Mouse (Mus musculus) cerebellum, postnatal 25 days (tissue): Measurements from ENCODE around the gene Cep126.

Experiments used
- DNase-seq, 2 experiments: peaks; one replicate each; pipeline ENCODE4 v3.0.0; 2021; ENCODE audit warnings: mixed read lengths in 2 of 2

Cep126 gene

DNA sequence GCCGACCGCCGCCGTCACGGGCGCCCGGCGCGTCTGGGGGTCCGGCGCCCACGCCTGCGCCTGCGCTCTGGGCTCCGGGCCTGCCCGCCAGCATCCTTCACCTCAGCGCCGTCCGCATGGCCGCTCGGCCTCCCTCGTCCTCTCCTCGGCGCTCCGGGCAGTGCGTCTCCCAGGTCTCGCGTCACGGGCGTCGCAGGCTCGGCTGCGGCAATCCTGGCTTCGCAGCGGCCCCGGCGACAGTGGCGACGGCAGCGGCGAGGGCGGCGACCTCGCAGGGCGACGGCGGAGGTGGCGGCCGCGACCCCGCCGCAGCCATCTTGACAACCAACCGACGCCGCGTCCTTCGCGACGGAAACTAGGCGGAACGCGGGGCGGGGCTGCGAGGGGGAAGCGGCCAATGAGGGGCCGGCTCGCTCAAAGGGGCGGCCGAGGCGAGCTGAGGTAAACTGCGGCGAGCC, at the start of gene Cep126:
Cep126 (minus strand) TSS at position 178 of the 458 bp plus-strand sequence.
- DNase-seq, result peak; percentile 82 to 89

DNA sequence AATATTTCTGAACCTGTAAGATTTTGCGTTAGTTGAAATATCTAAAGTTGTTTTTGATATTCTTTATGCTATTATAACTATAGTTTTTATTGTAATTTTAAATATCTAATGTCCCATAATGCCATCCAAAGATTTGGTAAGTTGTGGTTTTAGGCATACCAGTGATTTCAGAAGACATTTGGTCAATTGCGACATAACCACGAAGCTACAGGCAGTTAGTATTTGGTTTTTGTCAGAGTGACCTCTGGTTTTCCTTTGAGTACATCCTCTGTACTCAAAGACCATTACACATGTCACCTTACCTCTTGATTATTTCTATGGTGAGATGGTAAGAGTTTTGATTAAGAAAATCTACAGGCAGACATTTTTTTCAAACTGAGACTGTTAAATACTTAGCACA, 45.5 kb upstream of the Cep126 start:
- DNase-seq, result no peak

GRCm38 (mm10) chr9:8177099-8177498, 43.0 kb upstream of the Cep126 start:
- no peak for DNase-seq

- DNase-seq, result no peak
Observed at GRCm38 (mm10) chr9:8157011-8157410, 22.9 kb upstream of the Cep126 start.

- DNase-seq, result no peak
Observed at GRCm38 (mm10) chr9:8139501-8139900, 5.4 kb upstream of the Cep126 start.

- no peak for DNase-seq
Observed at GRCm38 (mm10) chr9:8133586-8134115, 443 bp downstream of the Cep126 start.

GRCm38 (mm10) chr9:8123495-8123894, 10.6 kb downstream of the Cep126 start:
- DNase-seq, result no peak

- DNase-seq, result no peak
Observed at GRCm38 (mm10) chr9:8114516-8114915, 19.6 kb downstream of the Cep126 start.

DNA sequence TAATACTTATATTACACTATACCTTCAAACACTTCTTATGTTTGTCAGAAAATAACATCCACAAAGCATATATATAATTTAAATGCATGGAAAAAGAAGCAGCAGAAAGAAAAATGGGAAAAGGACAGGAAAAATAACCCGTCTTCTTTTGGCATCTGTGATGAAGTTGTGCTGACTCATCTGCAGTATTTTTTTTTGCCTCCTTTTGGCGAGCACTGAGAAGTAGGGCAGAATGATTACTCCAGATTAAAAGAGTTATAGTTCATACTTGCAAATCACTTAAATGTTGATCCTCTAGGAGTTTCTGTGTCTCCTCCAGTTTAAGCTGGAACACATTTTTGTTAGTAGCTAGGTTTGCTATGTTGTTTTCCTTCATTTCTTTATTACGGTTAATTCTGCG, 31.0 kb downstream of the Cep126 start:
- no peak for DNase-seq

- DNase-seq, result no peak
Observed at GRCm38 (mm10) chr9:8100962-8101361, 33.1 kb downstream of the Cep126 start.

- no peak for DNase-seq
Observed at GRCm38 (mm10) chr9:8078882-8079281, 55.2 kb downstream of the Cep126 start.

DNA sequence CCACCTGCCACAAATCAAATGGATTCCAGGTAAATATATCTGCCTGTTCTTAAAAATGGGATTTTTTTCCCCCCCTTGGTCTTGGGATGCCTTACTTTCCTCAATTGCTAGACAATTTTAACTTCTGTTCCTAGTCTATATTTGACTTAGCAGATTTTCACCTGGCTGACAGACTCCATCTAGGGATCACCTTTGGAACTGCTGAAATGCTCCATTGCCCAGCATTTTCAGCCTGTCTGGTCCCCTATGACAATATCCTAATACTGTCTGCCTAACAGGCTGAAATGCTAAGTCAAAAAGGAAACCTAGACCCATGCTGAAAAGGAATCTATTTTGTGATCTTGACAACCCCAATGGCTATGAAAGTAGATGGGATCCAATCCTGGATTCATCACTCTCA, 59.7 kb downstream of the Cep126 start:
- peak; percentile 19 to 52 for DNase-seq

DNA sequence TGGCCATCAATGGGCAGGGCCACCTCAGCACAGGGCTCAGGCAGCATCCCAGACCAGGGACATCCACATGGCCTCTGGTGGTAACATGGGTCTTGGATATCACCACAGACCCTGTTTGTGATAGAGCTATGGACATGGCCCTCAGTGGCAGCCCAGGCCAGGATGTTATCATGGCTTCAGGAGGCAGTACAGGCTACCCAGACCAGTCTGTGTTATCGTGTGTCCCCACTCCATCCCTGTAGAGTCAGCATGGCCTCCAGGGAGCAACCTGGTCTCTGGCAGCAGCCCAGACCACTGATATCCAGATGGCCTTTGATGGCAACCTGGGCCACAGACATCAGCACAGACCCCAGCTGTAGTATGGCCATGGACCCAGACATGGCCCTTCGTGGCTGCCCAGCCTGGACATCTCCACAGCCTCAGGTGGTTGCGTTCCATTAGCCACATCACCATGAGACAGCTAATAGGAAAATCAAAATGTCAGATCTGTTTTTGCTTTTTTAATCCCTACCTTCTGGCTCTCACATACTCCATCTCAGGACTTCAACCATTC, 60.8 kb downstream of the Cep126 start:
- no peak for DNase-seq

DNA sequence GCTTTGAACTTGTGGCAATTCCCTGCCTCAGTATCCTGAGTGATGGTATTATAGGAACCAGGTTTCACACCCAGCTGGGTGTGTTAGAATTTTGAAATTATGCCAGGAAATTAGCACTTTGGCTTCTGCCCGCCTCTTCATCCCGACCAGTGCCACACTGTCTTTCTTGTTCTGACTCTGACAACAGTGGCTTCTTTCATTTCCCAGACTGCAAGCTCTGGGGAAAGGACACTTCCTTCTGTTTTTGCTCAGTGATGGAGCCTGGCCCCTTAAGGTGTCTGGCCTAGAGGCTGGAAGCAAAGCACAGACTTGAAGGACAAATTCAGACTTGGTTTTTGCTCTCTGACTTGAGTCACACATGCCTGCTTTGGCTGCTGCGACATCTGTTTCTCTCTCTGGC, 74.5 kb downstream of the Cep126 start:
- no peak for DNase-seq

GRCm38 (mm10) chr9:8054831-8055230, 79.3 kb downstream of the Cep126 start:
- no peak for DNase-seq

DNA sequence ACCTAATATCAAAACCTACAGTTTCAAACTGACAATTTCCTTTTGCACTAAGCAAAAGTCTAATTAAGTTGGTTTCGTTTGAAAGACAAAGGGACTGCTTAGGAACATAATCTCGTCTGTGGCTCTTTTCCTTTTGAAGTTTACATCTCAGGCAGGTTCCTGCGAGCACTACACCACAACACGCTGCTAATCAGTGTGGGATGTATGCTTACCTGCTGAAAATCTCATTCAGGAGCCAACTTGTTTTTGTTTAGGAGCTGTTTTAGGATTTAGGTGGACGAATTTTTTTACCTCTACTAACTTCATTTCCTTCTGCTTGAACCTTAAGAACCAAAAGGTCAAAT, 91.1 kb downstream of the Cep126 start:
- no peak for DNase-seq

DNA sequence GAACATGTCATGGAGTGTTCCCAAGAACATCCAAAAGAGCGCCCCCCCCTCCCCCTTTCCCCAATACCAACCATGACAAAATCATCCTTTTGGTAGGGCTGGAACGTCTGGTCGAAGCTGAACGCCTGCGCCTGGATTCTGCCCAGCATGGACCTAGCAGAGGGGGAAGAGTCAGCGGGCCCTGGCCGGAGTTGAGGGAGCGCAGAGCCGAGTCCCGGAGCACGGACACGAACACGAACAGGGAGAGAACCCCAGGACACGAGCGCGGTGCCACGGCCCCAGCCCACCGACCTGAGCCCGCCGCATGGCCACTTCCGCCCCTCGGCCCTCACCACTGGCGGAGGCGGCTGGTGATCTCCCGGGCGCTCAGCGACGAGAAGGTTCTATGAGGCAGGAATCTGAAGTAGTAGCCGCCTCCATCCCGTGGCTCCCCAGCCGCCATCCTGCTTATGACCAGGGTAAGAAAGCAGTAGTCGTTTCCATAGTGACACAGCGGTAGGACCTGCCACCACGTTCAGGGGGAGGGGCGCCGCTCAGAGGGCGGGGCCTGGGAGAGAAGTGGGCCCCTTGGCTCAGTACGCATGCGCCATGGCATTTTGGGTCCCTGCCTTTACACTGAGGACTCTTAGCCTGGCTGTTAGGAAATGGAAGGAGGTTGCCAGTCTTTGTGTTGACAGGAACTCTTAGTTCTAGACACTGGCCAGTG, 91.6 kb downstream of the Cep126 start, which contains the start of gene Cfap300:
Cfap300 (minus strand) TSS at position 486 of the 706 bp plus-strand sequence.
- DNase-seq, result peak; percentile 96 to 99

- no peak for DNase-seq
Observed at GRCm38 (mm10) chr9:8035546-8035945, 98.5 kb downstream of the Cep126 start.

- DNase-seq, result no peak
Observed at GRCm38 (mm10) chr9:8035091-8035490, 99.0 kb downstream of the Cep126 start.

- DNase-seq, result no peak
Observed at GRCm38 (mm10) chr9:8034143-8034542, 100.0 kb downstream of the Cep126 start.

DNA sequence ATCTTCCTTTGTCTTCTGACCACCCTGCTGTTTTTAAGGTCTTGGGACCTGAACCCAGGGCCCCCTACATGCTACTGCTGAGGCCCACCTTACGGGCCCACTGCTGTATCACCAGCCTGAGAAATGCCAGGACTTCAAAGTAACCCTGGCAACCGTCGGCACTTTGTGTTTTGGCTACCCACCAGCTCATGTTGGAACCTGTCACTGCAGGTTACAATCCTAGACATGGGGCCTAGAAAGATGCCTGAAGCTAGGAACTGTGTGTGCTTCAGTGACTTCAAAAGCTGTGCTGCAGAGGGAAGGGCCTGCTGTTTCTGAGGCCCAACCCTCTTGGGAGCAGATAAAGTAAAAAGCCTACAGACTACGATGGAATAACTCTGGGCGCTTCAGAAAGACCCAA, 101.2 kb downstream of the Cep126 start:
- DNase-seq, result no peak
